Mouse (Mus musculus): ENCODE measurements around the gene Ooep. TPM values are rescaled to one million over a fixed set of nuclear protein-coding genes. Genes with fewer than 3 reads are reported as not detected.
"Not testable (repeated sequence)": the region's sequence is repeated elsewhere in the genome, so short reads cannot be mapped to it uniquely, and the experiment has no call there.

Ooep gene
- total RNA-seq, 2 experiments from 2014 or later, result not detected

DNA sequence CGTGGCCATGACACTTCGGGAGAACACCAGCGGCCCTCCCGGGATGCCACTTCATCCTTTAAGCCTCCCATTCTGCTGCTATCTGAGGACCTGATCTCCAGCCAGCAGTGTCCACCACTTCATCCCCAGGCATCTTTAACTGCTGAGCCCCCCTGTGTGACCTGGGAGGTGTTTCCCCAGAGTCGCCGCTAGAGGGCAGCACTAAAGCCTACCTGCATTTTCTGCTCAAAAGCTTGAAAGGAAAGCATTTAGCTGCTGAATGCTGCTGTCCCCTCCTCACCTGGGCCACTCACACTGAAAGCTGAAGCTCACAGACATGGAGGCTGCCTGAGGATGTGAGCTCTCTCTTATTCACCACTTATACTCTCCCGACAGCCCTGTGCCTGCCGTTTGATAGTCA lies 38.2 kb downstream of the Ooep start:
- peak; percentile 65; the same call in 1 of the 2 replicates for ATAC-seq (replicated peaks; ENCODE audit: low FRiP score, poor library complexity, severe bottlenecking)

DNA sequence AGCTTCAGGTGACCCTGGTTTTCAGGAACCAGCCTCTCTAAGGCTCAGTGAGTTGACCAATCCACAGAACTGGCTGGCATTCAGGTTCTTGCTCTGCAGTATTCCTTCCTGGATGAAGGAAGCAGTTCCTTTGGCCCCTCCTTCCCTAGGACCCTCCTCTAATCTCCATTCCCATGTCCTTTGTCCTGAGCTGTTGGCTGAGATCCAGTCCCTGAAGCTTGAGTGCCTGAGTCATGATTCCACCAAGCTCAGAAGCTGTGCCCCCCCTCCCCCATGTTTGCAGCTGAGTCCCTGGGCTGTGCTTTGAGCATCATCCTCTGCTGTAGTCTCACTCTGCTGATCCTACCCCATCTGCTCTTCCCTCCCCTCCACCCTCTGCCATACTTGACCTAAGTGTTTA lies 41.5 kb downstream of the Ooep start:
- ATAC-seq (replicated peaks; ENCODE audit: low FRiP score, poor library complexity, severe bottlenecking), result not testable (repeated sequence)

DNA sequence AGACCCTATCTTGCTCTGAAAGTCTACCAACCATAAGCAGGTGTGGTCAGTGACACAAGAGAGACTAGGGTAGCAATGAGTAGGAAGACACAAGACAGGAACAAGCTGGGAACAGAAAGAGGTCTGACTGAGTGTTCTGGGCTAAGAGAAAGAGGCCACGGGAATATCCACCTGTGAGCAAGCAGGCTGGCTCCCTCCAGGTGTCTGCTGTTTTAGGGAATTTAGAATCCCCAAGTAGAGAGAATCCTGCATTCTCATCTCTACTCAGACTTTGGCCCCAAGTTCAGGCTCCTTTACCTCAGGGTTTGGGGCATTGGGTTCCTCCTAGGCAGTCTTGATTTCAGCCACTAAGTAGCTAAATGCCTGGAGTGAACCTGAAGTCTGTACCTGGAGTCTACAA lies 51.2 kb downstream of the Ooep start, which contains the start of gene Omt2b:
Omt2b (plus strand) TSS at position 301 of the 400 bp plus-strand sequence.
- not testable (repeated sequence) for ATAC-seq (replicated peaks; ENCODE audit: low FRiP score, poor library complexity, severe bottlenecking)

Other genes starting within 250 kb of the Ooep start
- 1.7 TPM in 1 of 2 replicates, not detected in the other for gene Gsta4, start 196.0 kb downstream of the Ooep start, total RNA-seq (2015; ENCODE audit: low replicate concordance)
- gene Gsta4, start 196.0 kb downstream of the Ooep start, total RNA-seq (2017; ENCODE audit: low replicate concordance), result not detected in 2 replicates
- gene Gsta1, start 148.1 kb downstream of the Ooep start, total RNA-seq (2015; ENCODE audit: low replicate concordance), result not detected in 2 replicates
- gene Gsta1, start 148.1 kb downstream of the Ooep start, total RNA-seq (2017; ENCODE audit: low replicate concordance), result not detected in 2 replicates
- not detected in 2 replicates for gene Gm3776, start 121.6 kb downstream of the Ooep start, total RNA-seq (2015; ENCODE audit: low replicate concordance)
- not detected in 2 replicates for gene Gm3776, start 121.6 kb downstream of the Ooep start, total RNA-seq (2017; ENCODE audit: low replicate concordance)
- gene Gm10639, start 88.8 kb downstream of the Ooep start, total RNA-seq (2015; ENCODE audit: low replicate concordance), result not detected in 2 replicates
- gene Gm10639, start 88.8 kb downstream of the Ooep start, total RNA-seq (2017; ENCODE audit: low replicate concordance), result not detected in 2 replicates
- not detected in 2 replicates for gene Omt2a, start 63.9 kb downstream of the Ooep start, total RNA-seq (2015; ENCODE audit: low replicate concordance)
- gene Omt2a, start 63.9 kb downstream of the Ooep start, total RNA-seq (2017; ENCODE audit: low replicate concordance), result not detected in 2 replicates
- not detected in 2 replicates for gene Omt2b, start 51.1 kb downstream of the Ooep start, total RNA-seq (2015; ENCODE audit: low replicate concordance)
- gene Omt2b, start 51.1 kb downstream of the Ooep start, total RNA-seq (2017; ENCODE audit: low replicate concordance), result not detected in 2 replicates
- not detected in 2 replicates for gene Gsta2, start 22.9 kb downstream of the Ooep start, total RNA-seq (2015; ENCODE audit: low replicate concordance)
- not detected in 2 replicates for gene Gsta2, start 22.9 kb downstream of the Ooep start, total RNA-seq (2017; ENCODE audit: low replicate concordance)
- not detected in 2 replicates for gene Dppa5a, start 10.5 kb downstream of the Ooep start, total RNA-seq (2015; ENCODE audit: low replicate concordance)
- not detected in 2 replicates for gene Dppa5a, start 10.5 kb downstream of the Ooep start, total RNA-seq (2017; ENCODE audit: low replicate concordance)
- not detected in 2 replicates for gene Ddx43, start 17.1 kb upstream of the Ooep start, total RNA-seq (2015; ENCODE audit: low replicate concordance)
- gene Ddx43, start 17.1 kb upstream of the Ooep start, total RNA-seq (2017; ENCODE audit: low replicate concordance), result not detected in 2 replicates
- 8.8 and 9.2 TPM in 2 replicates for gene Cgas, start 64.5 kb upstream of the Ooep start, total RNA-seq (2015; ENCODE audit: low replicate concordance)
- 2.4 and 3.9 TPM in 2 replicates for gene Cgas, start 64.5 kb upstream of the Ooep start, total RNA-seq (2017; ENCODE audit: low replicate concordance)
- 7.3 and 14.2 TPM in 2 replicates for gene Mto1, start 69.5 kb upstream of the Ooep start, total RNA-seq (2015; ENCODE audit: low replicate concordance)
- gene Mto1, start 69.5 kb upstream of the Ooep start, total RNA-seq (2017; ENCODE audit: low replicate concordance), result 6.9 and 22.0 TPM in 2 replicates
- gene Gm17324, start 70.1 kb upstream of the Ooep start, total RNA-seq (2015; ENCODE audit: low replicate concordance), result not detected in 2 replicates
- gene Gm17324, start 70.1 kb upstream of the Ooep start, total RNA-seq (2017; ENCODE audit: low replicate concordance), result not detected in 2 replicates
- gene Eef1a1, start 110.4 kb upstream of the Ooep start, total RNA-seq (2015; ENCODE audit: low replicate concordance), result 3,932 and 4,159 TPM in 2 replicates
- 1,512 and 1,760 TPM in 2 replicates for gene Eef1a1, start 110.4 kb upstream of the Ooep start, total RNA-seq (2017; ENCODE audit: low replicate concordance)
- 3.6 and 6.5 TPM in 2 replicates for gene Slc17a5, start 209.3 kb upstream of the Ooep start, total RNA-seq (2015; ENCODE audit: low replicate concordance)
- gene Slc17a5, start 209.3 kb upstream of the Ooep start, total RNA-seq (2017; ENCODE audit: low replicate concordance), result 1.4 TPM in 2 replicates
- gene Cd109, start 236.8 kb upstream of the Ooep start, total RNA-seq (2015; ENCODE audit: low replicate concordance), result 1.0 TPM in 1 of 2 replicates, not detected in the other
- gene Cd109, start 236.8 kb upstream of the Ooep start, total RNA-seq (2017; ENCODE audit: low replicate concordance), result 0.09 TPM in 1 of 2 replicates, not detected in the other